Mouse (Mus musculus) gonadal fat pad, adult 2 months (tissue): Measurements from ENCODE around the gene Mcat. TPM values are rescaled to one million over a fixed set of nuclear protein-coding genes. Genes with fewer than 3 reads are reported as not detected.

Experiments used
- DNase-seq: peaks from one replicate; pipeline ENCODE4 v3.0.0-alpha.2; 2012; ENCODE audit warnings: low read depth
- polyA plus RNA-seq: library from polyadenylated mRNA; depleted of rRNA; stranded (reverse); fragments of >200 nt; gene quantifications from 2 replicates; pipeline ENCODE4 v1.2.3, GENCODE M21; 2012; rRNA removed

Gene Mcat
- 27.0 and 31.7 TPM in 2 replicates for polyA plus RNA-seq

DNA sequence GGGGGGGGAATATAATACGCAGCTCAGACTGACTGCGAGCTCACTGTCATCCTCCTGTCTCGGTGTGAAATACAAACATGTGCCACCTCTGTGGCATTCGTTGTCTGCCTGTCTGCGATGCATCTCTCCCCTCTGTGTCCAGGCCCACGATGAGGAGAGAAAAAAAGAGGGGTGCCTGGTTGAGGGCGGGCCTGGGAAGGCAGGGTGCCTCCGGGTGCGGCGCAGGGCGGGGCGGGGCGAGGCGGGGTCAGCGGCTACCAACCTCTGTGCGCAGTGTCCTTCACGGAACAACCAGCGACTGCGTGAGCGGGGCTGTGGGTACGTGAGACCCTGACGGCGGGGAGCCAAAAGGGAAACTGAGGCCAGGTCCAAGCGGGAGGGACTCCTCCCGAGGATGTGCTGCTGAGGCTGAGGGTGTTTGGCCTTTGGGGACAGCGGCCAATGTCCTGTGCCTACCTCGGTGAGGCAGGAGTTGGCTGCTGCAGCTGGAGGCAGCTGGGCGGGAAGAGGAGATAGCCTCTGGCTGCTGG, at the start of gene Mcat, which contains the start of gene Tspo:
Mcat (minus strand) TSS at position 461 of the 530 bp plus-strand sequence.
Tspo (plus strand) TSS at position 266 of the 530 bp plus-strand sequence.
- no peak for DNase-seq

DNA sequence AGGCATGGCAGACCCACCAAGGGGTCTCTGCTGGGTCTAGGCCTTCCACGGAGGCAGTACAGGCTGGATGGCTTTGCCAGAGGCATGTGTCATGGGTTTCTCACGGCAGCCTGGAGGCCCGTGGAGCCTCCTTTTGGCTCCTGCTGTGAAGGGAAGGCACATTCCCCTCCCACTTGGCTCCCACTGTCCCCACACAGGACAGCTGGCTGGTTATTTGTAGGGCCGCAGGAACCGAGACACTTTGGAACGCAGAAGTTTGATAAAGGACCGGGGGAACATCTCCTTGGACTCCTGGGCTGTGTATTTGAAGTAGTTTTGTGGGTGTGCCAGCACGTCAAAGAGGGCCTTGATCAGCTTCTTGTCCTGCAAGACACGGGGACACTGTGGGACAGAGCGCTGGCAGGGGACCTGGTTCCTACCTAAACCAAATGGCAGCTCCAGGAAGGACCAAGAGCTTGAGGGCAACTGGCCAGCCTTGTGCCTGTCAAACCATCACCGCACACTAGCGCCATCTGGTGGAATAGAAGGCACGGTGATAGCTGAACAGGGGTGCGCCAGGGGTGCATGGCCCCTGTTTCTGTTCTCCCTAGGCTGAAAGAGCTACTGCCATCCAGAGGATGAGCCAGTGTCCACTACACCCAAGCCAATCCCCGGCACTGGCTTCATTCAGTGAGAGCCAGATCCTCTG, 43.7 kb upstream of the Mcat start:
- no peak for DNase-seq

DNA sequence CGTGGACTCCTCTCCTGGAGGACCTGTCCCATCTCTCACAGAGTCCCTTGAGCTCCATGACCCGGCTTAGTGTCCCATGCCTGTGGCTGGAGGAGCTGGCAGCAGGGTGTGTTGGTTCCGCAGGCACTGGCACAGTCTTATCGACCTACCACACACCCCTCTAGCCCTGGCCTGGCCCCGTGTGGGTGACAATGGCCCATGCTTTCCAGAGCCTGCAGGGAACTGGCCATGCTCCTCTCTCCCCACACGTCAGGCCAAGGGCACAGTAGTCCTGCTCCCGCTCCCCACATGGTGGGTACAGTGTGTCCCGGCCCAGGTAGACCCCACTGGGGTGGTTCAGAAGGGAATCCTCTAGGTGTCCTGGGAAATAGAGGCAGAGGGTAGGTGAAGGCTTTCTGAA, 43.1 kb upstream of the Mcat start:
- DNase-seq = no peak

DNA sequence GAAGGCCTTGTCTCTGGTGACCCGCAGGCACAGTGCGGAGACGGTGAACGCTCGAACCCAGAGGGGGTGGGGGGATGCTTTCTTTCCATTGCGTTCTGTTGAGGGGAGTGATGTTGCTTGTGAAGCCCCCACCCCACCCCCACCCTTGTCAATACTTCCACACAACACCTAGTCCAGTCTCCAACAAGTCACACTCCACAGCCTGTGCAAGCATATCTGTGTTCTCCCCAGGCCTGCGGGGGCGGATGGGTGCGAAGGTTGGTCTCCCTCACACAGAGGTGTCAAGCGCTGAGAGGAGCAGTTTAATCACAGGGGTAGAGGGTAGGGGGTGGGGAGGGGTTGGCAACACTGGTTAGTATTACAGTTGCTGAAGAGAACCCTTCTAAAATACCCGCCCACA, 42.6 kb upstream of the Mcat start:
- DNase-seq = no peak

DNA sequence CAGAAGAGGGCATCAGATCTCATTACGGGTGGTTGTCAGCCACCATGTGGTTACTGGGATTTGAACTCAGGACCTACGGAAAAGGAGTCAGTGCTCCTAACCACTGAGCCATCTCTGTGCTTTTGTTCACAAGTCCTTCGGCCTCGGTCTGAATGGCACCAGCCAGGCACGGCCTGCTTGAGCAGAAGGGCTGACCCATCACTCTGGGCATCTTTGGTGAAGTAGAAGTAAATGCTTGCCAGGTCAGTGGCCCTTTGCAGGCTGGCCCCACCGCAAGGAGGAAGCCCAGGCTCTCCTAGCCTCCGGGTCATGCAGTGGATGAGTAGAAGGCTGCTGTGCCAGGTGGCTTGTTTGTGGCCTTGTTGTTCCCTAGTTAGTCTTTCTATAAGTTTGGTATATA, 39.8 kb upstream of the Mcat start:
- DNase-seq = no peak

DNA sequence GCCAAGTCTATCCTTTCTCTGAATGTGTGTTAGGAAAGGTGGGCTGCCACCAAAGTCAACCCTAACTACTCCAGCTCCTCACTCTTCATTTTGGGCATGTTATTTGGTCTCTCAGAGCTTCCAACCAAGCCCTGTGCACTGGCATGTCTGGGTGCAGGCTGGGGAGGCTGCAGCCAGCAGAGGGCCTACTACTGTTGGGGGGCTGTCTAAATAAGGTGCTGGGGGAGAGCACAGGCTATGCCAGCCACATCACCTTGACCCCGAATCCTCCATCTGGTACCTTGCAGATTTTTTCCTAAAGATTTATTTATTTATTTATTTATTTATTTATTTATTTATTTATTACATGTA, 39.4 kb upstream of the Mcat start:
- no peak for DNase-seq

DNA sequence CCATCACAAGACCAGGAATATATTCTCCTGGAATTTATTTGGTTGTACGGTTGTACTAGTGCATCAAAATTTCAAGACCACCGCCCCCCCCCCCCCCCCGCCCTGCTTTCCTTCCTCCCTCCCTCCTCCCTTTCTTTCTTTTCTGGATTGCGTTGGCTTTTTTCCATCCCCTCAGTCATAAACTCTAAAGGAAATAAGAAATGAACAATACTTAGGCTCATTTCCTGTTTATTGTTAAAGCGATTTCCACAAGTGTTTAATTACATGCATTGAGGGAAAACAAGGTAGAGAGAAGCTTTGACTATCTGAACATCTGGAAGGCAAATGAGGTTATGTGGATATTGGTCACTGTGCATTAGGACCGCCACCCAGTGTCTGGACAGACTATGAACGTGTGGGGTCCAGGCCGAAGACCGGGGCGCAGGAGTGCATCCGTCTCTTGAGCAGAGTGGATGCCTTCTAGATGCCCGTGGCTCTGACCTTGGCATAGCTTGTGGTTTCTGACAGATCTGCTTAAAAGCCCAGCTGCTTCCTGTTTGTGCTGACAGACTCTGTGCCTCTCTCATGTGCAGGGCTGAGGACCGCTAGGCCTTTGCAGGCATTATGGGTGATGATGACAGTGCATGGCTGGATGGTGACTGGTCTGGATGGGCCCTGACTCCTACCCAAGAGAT, 38.9 kb upstream of the Mcat start:
- no peak for DNase-seq

DNA sequence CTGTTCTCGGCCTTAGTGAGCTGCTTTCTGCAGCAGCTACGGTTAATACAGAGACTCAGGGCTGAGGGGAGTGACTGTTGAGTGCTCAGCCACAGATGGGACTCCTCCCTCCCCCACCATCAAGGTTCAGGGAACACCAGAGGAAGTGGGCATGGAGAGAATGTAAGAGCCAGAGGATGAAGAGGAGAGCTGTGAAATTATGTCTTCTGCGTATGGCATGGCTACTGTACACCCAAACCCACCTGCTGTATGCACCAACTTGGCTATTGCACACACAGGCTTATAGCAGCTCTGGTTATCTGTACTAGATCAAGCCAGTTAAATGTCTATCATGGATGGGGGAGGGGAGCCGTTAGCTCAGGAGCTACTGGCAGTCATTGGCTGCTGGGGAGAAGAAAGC, 37.6 kb upstream of the Mcat start:
- DNase-seq = no peak

DNA sequence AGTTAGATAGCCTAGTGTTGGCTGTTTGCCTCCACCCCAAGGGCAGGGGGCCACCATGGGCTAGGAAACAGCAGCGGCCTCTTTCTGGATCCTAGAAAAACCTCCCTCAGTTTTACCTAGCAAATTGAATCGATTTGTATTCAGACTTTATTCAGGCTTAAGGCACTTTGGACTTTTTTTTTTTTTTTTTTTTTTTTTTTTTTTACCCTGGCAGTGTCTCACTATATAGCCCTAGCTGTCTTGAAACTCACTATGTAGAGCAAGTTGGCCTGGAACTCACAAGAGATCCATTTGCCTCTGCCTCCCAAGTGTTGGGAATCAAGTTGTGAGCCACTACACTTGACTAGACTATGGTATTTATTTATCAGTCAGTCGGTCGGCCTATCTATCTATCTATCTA, 33.2 kb upstream of the Mcat start:
- DNase-seq = no peak

DNA sequence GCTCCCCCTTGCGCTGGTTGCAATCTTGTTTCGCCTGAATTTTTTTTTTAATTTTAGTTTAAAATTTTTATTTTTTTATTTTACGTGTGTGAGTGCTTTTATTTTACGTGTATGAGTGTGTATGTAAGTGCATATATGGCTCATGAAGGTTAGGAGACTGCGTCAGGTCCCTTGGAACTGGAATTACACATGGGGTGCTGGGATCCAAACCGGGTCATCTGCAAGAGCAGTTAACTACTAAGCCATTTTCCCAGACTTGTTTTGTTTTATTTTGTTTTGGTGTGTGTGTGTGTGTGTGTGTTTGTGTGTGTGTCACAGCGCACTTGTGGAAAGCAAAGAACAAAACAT, 31.8 kb upstream of the Mcat start:
- no peak for DNase-seq

DNA sequence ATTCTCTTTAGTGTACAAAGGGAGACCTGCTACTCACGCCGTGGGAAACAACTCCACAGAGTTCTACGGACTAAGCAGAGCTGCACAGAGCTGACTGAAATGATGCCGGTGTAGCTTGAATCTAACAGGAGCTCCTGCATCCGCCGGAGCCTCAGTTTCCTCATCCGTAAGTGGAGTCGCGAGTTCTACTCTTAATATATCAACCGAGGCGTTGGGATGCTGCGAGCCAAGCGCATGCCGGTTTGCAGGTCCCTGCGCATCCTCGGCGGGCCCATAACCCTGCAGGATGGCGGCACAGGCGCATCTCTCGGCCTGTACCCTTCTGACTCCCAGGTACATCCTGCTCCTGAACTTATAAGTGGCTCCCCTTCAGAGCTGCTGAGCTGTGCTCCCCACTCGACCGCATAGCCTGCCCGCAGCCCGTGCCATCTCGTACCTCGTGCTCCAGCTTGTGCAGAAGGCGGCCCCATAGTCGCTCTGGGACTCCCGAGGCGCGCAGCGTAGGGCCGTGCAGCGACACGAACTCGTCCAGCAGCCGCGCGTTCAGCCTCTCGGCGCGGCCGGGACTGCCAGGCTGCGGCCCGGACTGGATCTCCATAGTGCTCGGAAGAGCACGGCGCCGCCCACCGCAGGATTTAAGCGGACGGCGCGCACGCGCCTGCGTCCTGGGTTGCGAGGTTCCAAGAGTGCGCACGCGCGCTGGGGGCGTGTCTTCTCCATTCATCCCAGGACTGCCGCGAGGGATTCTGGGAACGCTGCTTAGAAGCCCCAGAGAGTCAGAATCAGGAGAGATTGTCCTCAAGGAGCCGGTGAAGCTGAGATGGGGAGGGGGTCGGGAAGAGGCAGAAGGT, 31.2 kb upstream of the Mcat start, which contains the start of gene Ttll12:
Ttll12 (minus strand) TSS at position 645 of the 851 bp plus-strand sequence.
- DNase-seq = no peak

DNA sequence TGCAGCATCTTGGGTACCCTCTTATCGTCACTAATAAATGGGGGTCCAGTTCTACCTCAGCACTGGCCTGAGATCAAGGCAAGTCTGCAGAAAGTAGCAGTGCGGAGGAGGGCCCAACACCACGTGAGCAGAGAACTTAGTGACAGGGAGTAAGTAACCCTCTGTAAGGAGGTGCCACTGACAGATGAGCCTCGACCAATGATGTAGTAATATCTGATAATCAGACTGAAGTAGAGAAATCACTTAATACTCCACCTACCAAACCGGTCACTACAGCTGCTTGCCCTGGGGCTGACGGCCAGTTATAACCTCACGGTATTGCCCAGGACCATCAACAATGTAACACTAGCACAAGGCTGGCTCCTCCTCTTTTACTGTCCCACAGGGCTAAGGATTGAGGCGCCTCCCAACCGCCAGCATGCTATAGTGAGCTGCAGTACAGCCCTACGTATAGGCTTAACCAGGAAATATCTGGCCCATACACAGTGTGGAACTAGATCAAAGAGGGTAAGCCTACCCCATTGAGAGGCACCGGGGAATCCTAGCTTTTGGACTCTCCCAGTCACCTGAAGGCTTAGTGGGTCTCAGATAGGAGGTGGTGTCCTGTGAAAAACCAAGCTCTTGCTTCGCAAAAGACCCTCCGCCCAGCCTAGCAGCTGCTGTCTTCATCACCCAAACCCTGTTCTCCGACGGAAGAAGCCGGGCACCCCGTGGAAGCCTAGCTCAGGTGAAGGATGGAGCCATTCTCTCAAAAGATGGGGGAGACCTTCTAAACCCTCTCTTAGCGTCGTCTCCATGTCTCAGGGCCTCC, 30.3 kb upstream of the Mcat start:
- no peak for DNase-seq

DNA sequence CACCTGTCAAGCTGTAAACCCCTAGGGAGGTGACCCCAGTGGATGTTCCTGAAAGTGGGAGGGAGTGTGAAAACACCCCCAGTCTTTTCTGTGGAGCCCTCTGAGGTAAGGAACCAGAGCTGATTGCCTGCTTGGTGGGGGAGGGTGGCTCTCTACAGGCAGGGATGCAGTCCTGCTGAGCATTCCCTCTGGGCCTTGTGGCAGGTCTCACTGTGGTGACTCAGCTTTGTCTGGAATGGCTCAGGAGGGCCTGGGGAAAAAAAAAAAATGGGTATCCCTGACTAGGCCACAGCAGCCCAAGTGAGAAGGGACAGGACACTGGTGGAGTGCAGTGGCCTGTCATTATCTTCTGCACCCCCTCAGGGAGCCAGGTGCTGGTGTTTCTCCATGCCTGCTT, 29.6 kb upstream of the Mcat start:
- DNase-seq = no peak

DNA sequence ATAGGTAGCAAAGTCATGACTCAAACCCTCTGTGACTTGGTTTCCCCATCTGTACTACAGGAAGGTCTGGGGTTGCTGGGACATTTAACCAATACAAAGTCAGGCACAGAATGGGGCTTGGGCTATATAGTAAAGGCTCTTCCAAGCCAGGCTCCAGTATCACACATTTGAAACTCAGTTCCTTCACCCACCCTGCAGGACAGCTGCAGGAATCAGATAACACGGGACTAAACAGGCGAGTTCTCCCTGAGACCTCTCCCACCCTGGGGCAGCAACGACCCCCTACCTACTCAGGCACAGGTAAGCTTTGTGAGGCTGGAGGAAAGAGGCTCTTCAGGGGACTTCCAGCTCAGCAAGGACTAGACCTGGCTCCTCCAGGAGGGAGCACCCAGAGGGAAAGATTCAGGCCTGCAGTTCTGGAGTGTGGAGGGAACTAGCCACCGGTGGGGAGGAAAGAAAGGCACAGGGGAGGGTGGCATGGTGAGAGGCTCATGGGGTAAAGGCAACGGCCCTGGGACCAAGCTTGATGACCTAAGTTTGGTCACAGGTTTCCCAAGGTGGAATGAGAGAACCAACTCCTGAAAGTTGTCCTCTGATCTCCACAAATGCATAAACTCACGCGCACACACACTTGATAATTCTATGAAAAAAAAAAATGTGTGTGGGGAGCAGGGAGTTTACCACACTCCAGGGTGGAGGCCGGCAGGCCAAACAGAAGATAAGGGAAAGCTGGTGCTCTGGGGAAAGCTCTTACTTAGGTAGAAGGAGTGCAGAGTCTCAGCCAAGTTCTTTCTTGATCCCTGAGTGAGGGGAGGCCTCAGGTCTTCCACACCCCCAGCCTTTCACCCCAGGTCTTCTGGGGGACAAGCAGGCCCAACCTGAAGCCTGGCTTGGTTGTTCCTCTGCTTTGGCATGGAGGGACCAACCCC, 28.9 kb upstream of the Mcat start:
- DNase-seq = no peak

DNA sequence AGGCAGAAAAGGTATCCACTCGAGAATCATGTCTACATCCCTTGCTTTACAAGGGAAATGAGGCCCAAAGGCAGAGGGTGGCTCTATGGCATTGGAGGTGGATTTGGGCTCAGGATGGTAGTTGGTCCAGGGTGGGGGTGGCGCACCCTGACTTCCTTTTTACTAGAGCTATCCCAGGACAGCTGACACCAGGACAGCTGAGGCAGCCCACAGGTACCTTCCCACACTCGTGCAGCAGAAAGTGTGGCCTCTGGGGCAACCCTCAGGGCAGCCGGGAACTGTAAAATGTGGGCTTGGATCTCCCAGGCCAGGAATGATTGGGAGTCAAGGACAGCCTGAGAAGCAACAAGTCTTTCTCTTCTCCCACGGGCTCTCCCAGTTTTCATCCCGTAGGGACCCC, 28.2 kb upstream of the Mcat start:
- DNase-seq = no peak

DNA sequence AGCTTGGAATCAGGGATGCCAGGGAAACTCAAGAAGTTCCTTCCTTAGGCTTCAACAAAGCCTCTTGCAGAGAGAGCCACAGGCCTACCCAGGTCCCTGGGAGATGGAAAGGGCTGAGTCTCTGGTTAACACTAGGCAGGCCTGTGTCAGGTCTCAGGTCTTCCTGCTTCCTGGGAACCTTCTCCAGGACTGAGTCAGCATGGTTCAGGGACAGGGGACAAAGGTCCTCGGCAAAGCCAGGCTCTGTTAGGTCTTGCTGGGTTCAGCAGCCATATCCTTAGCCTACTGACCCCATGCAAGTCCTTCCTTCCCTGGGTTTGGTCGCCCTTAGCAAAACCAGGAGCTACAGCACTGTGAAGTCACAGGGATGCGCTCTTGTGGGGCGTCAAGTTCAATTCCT, 27.3 kb upstream of the Mcat start:
- no peak for DNase-seq

DNA sequence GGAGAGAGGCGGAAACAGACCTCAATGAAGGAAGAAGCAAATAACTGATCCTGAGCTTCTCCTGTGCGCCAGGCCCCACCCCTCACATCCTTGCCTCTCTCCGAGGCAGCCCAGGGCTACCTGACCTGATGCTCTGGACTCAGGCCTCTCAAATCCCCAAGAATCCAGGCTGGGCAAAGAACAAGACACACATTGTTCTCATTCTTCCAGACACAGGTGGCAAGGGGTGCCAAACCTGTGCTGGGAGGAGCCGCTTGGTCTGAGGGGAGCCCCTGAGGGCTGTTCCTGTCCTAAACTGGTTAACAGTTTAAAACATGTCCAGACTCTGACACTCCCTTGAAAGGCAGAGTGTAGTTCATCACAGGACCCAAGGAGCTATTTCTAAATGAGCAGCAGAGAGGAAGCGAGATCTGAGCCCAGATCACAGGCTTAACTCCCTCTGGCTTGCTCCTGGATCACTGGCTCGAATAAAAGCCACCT, 21.2 kb upstream of the Mcat start:
- DNase-seq = peak; percentile 92

DNA sequence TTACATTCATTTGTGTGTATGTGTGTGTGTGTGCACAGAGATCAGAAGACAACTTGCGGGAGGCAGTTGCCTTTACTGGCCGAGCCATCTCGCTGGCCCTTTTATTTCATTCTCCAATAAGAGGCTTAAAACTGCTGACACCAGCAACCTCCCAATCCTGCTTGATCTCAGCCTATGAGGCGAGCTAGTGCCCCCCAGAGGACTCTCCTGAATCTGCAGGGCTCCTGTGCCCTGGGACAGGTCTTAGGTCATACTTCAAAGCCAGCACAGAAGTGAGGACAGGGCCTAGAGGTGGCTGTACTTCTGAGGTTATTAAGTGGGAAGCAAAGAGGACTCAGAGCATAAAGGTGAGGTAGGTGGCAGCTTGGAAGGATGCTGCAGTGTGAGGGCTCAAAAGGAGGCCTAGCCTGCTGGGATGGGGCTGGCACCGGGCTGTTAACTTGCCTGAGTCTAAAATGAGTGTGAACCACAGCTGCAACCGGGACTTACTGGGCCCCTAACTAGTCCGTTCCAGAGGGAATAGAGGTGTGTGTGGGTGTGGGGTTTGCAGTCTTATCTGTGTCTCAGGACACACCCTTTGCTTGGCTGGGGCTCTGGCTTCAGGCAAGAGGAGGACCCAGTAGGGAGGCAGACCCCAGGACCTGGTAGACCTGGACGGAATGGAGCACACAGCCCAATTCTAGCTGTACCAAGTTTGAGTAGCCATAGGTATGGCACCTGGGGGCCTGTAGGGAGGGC, 20.0 kb upstream of the Mcat start:
- no peak for DNase-seq

DNA sequence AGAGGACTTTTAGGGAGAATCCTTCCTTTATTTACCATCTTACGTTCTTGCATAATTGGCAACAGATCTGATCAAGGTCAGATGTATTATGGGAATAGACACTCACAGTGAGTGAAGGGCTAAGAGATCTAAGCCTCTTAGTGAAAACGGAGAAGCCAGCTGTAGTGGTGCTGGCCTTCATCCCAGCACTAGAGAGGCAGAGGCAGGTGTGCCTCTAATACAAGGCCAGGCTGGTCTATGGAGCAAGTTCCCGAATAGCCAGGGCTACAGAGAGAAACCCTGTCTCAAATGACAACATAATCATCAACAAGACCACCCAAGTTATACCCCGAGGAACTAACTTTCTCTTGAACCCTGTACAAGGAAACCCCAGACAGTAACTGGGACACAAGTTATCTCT, 19.3 kb upstream of the Mcat start:
- no peak for DNase-seq

DNA sequence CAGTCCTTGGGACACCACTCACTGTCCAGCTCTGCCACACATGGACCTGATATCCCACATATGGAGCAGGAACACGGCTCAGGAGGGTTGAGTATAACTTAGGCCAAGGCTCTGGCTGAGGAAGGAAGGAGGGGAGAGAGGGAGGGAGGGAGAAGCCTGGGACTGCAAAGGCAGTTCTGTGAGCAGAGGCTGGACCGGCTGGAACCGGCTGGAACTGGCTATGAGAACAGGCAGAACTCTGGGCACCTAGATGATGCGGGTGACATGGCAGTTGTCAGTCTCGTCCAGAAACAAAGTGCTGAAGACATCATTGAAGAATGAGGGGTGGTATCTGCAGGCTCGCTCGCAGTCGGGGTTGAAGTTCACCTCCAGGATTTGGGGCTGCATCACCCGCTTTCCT, 13.1 kb upstream of the Mcat start:
- no peak for DNase-seq
